In the genomic region with DNA sequence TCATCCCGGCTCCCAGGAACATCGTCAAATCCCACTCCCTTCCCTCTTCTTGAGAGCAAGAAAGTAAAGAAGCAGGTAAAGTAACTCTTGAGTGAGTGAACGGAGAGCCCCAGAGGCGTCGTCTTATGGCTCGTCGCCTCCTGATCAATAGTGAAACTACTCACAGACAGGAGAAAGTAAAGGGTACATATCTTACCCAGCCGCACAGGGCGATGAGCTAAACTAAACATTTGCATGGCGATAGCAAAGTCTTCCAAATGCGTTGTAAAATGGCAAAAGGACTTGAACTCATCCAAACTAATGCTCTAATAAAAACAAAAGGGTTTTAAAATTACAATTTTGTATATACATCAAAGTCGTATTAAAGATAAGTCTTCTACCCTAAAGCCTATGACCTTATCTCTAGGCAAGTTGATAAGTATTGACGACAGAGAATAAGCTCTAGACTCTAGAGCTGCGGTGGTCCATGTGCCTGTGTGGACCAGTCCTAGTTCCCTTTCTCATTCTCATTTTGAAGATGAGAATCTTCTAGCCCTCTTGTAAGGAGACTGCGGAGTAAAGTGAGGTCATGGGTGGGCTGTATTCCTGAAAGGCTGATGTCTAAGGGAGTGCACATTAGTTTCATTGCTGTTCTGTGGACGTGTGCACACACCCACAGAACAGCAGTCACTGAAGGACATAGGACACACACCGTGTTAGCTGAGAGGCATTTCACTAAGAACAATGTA, we compare ENCODE assay signal across 23 mouse cellular contexts.
"Had no signal": no experiment of that assay in that cellular context is flagged by ENCODE, and none has a peak within 500 bp of the region (broad histone marks: within the 10 kb centered on the region; RNA-seq: fewer than 3 reads in every experiment).

No protein-coding gene starts in this region.

- H3K27ac ChIP-seq: heart, embryonic 10.5 days; hindbrain, embryonic 10.5 days; hindbrain, embryonic 12.5 days; hindbrain, embryonic 14.5 days; intestine, embryonic 15.5 days; left cerebral cortex, adult 2 months; limb, embryonic 10.5 days; limb, embryonic 12.5 days; liver, embryonic 13.5 days had no signal

- H3K9ac ChIP-seq: heart, embryonic 12.5 days; hindbrain, embryonic 12.5 days; hindbrain, embryonic 14.5 days; intestine, embryonic 15.5 days; limb, embryonic 12.5 days; liver, embryonic 13.5 days had no signal

- H3K27me3 ChIP-seq: heart, embryonic 12.5 days; hindbrain, embryonic 12.5 days; intestine, embryonic 15.5 days; limb, embryonic 12.5 days; liver, embryonic 13.5 days had no signal

- H3K4me2 ChIP-seq: heart, embryonic 12.5 days; hindbrain, embryonic 12.5 days; hindbrain, embryonic 14.5 days; intestine, embryonic 15.5 days; limb, embryonic 12.5 days; liver, embryonic 11.5 days; liver, embryonic 13.5 days had no signal

- H3K4me3 ChIP-seq: gastrocnemius, adult 2 months; heart, embryonic 10.5 days; heart, embryonic 12.5 days; hindbrain, embryonic 10.5 days; hindbrain, embryonic 12.5 days; intestine, embryonic 15.5 days; left cerebral cortex, adult 2 months; limb, embryonic 10.5 days; limb, embryonic 12.5 days; liver, embryonic 13.5 days had no signal

- DNase-seq: gastrocnemius, adult 2 months; gastrocnemius, postnatal 10 days; gastrocnemius, postnatal 25 days; heart, adult 18-20 months; heart, postnatal 10 days; heart, postnatal 4 days; kidney, adult 18-20 months; kidney, adult 8-10 months; kidney, postnatal 10 days; kidney, postnatal 25 days; kidney, postnatal 4 days; liver; liver, embryonic 13.5 days had no signal

- H3K9me3 ChIP-seq: heart, embryonic 10.5 days; hindbrain, embryonic 12.5 days; intestine, embryonic 15.5 days; limb, embryonic 10.5 days; limb, embryonic 12.5 days; liver, embryonic 13.5 days had no signal
